Mouse (Mus musculus): ENCODE results near the gene Rpa2.
"Not testable (repeated sequence)": the region's sequence is repeated elsewhere in the genome, so short reads cannot be mapped to it uniquely, and the experiment has no call there.

Rpa2 gene

GRCm38 (mm10) chr4:132767914-132768876, at the start of gene Rpa2:
Rpa2 (plus strand) TSS chr4:132768332.
- in situ Hi-C loops (cut with MboI, MseI): no loop called here

GRCm38 (mm10) chr4:132728233-132728632, 39.9 kb upstream of the Rpa2 start:
- in situ Hi-C loops (cut with MboI, MseI): loop anchor here in 1 of 2 experiments (10.0 kb wide), 1 partner anchor 483 kb away; no protein-coding TSS in a partner anchor

GRCm38 (mm10) chr4:132731616-132732015, 36.5 kb upstream of the Rpa2 start:
- in situ Hi-C loops (cut with MboI, MseI): no loop called here

DNA sequence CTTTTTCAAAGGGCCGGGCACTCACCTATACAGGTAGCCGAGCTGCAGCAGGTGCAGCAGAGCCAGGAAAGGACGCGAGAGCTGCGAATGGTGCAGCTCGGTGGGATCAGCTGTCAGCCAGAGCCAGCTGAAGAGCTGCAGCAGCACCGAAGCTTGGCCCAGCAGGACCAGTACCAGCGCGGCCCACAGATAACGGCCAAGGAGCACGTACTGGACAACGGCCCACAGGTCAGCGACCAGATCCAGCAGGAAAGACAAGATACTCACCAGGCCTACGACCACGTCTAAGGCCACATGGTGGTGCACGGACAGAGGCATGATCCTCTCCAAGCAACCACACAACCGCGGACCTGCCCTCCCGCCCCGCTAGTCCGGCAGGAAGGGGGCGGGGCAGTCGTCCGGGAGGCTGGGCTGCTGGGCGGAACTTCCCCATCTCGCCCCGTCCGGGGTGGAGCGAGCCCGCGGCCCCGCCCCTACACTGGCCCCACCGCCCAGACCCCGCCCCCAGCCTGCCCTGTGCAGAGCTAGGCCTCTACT, 35.9 kb upstream of the Rpa2 start, which contains the start of gene Xkr8:
Gene Xkr8, minus strand, starts transcription at position 399 of the 537 bp plus-strand sequence.
- in situ Hi-C loops (cut with MboI, MseI): no loop called here

- in situ Hi-C loops (cut with MboI, MseI): no loop called here
Measured at GRCm38 (mm10) chr4:132733071-132733770, 34.9 kb upstream of the Rpa2 start.

DNA sequence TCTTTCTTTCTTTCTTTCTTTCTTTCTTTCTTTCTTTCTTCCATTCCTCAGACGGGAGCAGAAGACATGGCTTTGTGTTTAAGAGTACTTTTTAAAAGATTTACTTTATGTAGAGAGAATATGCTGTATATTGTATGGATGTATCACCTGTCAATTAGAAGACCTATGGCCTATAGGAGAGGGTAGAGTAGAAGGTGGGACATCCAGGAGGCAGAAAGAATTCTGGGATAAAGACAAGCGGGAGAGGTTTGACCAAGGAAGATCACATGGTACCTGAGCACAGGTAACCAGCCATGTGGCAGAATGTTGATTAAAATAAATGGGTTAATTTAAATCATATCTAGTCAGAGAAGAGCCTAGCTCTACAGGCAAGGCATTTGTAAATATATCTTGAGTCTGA, 33.4 kb upstream of the Rpa2 start:
- in situ Hi-C loops (cut with MboI, MseI): no loop called here

DNA sequence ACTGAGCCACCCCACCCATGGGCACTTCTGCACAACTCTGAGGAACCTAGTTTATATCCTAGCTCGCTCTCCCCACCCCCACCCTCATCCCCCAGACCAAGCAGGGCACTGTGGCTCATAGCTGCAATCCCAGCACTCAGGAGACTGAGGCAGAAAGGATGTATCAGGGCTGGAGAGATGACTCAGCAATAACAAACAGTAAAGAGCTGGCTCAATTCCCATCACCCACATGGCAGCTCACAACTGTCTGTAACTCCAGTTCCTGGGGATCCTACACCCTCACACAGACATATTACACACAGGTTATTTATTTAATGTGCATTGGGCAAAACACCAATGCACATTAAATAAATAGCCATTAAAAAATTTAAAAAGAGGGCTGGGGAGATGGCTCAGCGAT, 32.7 kb upstream of the Rpa2 start:
- in situ Hi-C loops (cut with MboI, MseI): no loop called here

GRCm38 (mm10) chr4:132735894-132736293, 32.2 kb upstream of the Rpa2 start:
- in situ Hi-C loops (cut with MboI, MseI): no loop called here

GRCm38 (mm10) chr4:132737154-132737553, 31.0 kb upstream of the Rpa2 start:
- in situ Hi-C loops (cut with MboI, MseI): not testable (repeated sequence)

- in situ Hi-C loops (cut with MboI, MseI): no loop called here
Measured at GRCm38 (mm10) chr4:132741491-132741890, 26.6 kb upstream of the Rpa2 start.

- in situ Hi-C loops (cut with MboI, MseI): no loop called here
Measured at GRCm38 (mm10) chr4:132743992-132744911, 23.9 kb upstream of the Rpa2 start.

GRCm38 (mm10) chr4:132746911-132747517, 21.1 kb upstream of the Rpa2 start:
- in situ Hi-C loops (cut with MboI, MseI): no loop called here

DNA sequence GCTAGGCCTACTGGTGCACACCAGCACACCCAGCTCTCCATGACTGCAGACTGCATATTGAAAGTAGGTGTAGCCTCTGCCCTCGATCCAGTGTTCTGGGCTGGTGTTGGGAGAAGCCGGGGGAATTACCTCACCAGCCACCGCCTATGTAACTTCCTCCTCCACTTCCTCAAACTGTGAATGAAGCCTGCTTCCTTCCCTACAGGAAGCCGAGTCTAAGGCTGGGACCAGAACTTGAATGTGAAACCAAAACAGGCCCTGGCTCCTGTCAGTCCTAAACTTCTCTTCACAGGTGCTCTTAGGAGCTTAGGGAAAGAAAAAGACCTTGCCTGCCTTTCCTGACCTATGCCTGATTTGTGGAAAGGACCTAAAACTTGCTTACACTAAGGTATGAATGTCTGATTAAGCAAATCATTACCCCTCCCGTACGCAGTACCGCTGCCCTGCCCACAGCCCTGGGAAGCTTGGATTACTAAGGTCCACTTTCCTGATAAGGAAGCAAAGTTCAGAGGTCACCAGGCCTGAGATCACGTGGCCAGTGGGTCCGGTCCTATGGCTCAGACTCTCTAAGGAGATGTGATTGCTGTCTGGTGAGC, 20.4 kb upstream of the Rpa2 start:
- in situ Hi-C loops (cut with MboI, MseI): no loop called here

DNA sequence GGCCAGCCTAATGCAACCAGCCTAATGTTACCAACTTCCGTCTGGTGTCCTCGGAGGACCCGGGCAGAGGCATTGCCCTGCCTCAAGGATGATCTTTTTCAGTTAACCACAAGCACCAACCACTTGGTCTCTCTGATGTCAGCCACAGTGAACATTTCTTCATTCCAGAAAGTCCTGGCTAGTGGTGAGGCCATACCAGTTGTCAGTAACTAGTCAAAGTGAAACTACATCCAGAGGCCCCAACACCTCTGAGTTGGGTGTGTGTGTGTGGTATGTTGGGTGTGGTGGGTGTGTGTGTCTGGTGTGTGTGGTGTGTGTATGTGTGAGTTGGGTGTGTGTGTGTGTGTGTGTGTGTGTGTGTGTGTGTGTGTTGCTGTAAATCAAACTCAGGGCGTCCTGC, 19.4 kb upstream of the Rpa2 start:
- in situ Hi-C loops (cut with MboI, MseI): no loop called here

GRCm38 (mm10) chr4:132749258-132749982, 18.7 kb upstream of the Rpa2 start:
- in situ Hi-C loops (cut with MboI, MseI): no loop called here

DNA sequence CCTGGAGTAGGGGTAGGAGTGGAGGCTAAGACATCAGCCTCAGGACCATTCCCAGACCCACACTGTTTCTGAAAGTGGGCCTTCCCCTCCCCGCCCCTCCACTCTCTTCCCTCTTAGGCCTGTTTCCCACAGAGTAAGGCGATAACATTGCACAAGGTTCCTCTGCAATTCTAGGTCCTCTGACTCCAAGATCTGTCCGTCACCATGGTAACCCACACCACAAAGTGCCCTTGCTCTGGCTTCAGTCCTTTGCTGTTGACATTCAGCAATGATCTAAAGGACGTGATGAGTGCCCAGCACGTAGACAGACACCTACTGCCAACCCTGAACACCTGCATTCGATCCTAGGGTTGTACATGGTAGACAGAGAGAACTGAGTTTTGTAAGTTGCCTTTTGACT, 15.1 kb upstream of the Rpa2 start:
- in situ Hi-C loops (cut with MboI, MseI): no loop called here

DNA sequence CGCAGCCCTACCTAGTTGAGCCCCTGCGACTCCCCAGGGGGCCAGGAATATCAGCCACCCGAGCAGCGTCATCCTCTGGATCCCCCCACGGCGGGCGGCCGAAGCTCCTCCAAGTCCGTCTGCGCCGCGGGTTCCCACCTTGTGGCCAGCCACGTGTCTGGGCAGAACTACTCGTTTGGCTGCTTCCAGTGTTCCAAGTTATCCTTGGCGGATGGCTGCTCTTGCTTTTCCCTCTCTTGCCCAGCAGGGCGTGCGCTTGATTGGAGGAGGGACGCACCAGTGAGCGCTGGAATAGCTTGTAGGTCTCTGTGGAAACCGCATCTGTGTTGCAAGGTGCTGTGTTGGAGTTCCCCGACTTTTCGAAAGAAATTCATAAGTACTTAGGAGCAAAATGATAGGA, 11.2 kb upstream of the Rpa2 start, which contains the start of gene Smpdl3b:
Gene Smpdl3b, minus strand, starts transcription at position 279 of the 400 bp plus-strand sequence.
- in situ Hi-C loops (cut with MboI, MseI): no loop called here

- in situ Hi-C loops (cut with MboI, MseI): no loop called here
Measured at GRCm38 (mm10) chr4:132757633-132758351, 10.3 kb upstream of the Rpa2 start.

GRCm38 (mm10) chr4:132760296-132760695, 7.8 kb upstream of the Rpa2 start:
- in situ Hi-C loops (cut with MboI, MseI): no loop called here
